Mouse (Mus musculus): ENCODE data around the gene Zcchc17. TPM values are rescaled to one million over a fixed set of nuclear protein-coding genes. Genes with fewer than 3 reads are reported as not detected.

Gene Zcchc17
- polyA plus RNA-seq, 1 experiment from 2014 or later, result 77.0 TPM

- Histone ChIP-seq H3K9me3 (ENCODE audit: control insufficient read depth, low read length) (no peaks in the 10 kb centered on the region), H3K4me1 (replicated peaks; ENCODE audit: control insufficient read depth, insufficient read depth, low read length) (no peaks in the 10 kb centered on the region), H3K27ac (ENCODE audit: low read depth, low read length) (no peak overlapping the region), H3K4me2 (ENCODE audit: low read depth, low read length, severe bottlenecking) (no peak overlapping the region), H3K27me3 (ENCODE audit: control insufficient read depth, insufficient read depth, low read length) (no peaks in the 10 kb centered on the region), H3K4me3 (ENCODE audit: low read depth, low read length) (no peak overlapping the region), H3K9ac (ENCODE audit: low read length) (no peak overlapping the region), H3K36me3 (ENCODE audit: control insufficient read depth, insufficient read depth, low read length) (no peaks in the 10 kb centered on the region)
- WGBS, result 79% methylated on average over 11 of the region's 11 CpGs
- ATAC-seq (replicated peaks; ENCODE audit: low FRiP score), result no peak
- DNase-seq (ENCODE audit: low spot score), result no peak
These were observed 60.7 kb downstream of the Zcchc17 start for GRCm38 (mm10) chr4:130298877-130299628.

GRCm38 (mm10) chr4:130297123-130297529 is 62.6 kb downstream of the Zcchc17 start:
- H3K36me3 ChIP-seq (ENCODE audit: control insufficient read depth, insufficient read depth, low read length), result no peaks in the 10 kb centered on the region
- no peak overlapping the region for H3K4me2 ChIP-seq (ENCODE audit: low read depth, low read length, severe bottlenecking)
- H3K9me3 ChIP-seq (ENCODE audit: control insufficient read depth, low read length), result no peaks in the 10 kb centered on the region
- 22% methylated on average over 13 of the region's 13 CpGs for WGBS
- no peaks in the 10 kb centered on the region for H3K27me3 ChIP-seq (ENCODE audit: control insufficient read depth, insufficient read depth, low read length)
- no peak overlapping the region for H3K27ac ChIP-seq (ENCODE audit: low read depth, low read length)
- no peak overlapping the region for H3K9ac ChIP-seq (ENCODE audit: low read length)
- H3K4me3 ChIP-seq (ENCODE audit: low read depth, low read length), result no peak overlapping the region
- no peak for ATAC-seq (replicated peaks; ENCODE audit: low FRiP score)
- H3K4me1 ChIP-seq (replicated peaks; ENCODE audit: control insufficient read depth, insufficient read depth, low read length), result no peaks in the 10 kb centered on the region
- peak; percentile 70 for DNase-seq (ENCODE audit: low spot score)

GRCm38 (mm10) chr4:130296243-130296965 is 63.3 kb downstream of the Zcchc17 start:
- no peak for ATAC-seq (replicated peaks; ENCODE audit: low FRiP score)
- H3K4me3 ChIP-seq (ENCODE audit: low read depth, low read length), result no peak overlapping the region
- no peaks in the 10 kb centered on the region for H3K4me1 ChIP-seq (replicated peaks; ENCODE audit: control insufficient read depth, insufficient read depth, low read length)
- WGBS, result 91% methylated on average over 13 of the region's 13 CpGs
- H3K27me3 ChIP-seq (ENCODE audit: control insufficient read depth, insufficient read depth, low read length), result no peaks in the 10 kb centered on the region
- no peaks in the 10 kb centered on the region for H3K9me3 ChIP-seq (ENCODE audit: control insufficient read depth, low read length)
- H3K9ac ChIP-seq (ENCODE audit: low read length), result no peak overlapping the region
- DNase-seq (ENCODE audit: low spot score), result no peak
- no peak overlapping the region for H3K4me2 ChIP-seq (ENCODE audit: low read depth, low read length, severe bottlenecking)
- no peak overlapping the region for H3K27ac ChIP-seq (ENCODE audit: low read depth, low read length)
- no peaks in the 10 kb centered on the region for H3K36me3 ChIP-seq (ENCODE audit: control insufficient read depth, insufficient read depth, low read length)

- no peak overlapping the region for H3K27ac ChIP-seq (ENCODE audit: low read depth, low read length)
- 60% methylated on average over 23 of the region's 23 CpGs for WGBS
- H3K36me3 ChIP-seq (ENCODE audit: control insufficient read depth, insufficient read depth, low read length), result no peaks in the 10 kb centered on the region
- no peak overlapping the region for H3K9ac ChIP-seq (ENCODE audit: low read length)
- no peaks in the 10 kb centered on the region for H3K4me1 ChIP-seq (replicated peaks; ENCODE audit: control insufficient read depth, insufficient read depth, low read length)
- H3K9me3 ChIP-seq (ENCODE audit: control insufficient read depth, low read length), result no peaks in the 10 kb centered on the region
- no peak for DNase-seq (ENCODE audit: low spot score)
- H3K27me3 ChIP-seq (ENCODE audit: control insufficient read depth, insufficient read depth, low read length), result no peaks in the 10 kb centered on the region
- H3K4me3 ChIP-seq (ENCODE audit: low read depth, low read length), result no peak overlapping the region
- no peak for ATAC-seq (replicated peaks; ENCODE audit: low FRiP score)
- no peak overlapping the region for H3K4me2 ChIP-seq (ENCODE audit: low read depth, low read length, severe bottlenecking)
These were observed 64.5 kb downstream of the Zcchc17 start for GRCm38 (mm10) chr4:130295047-130295745.

GRCm38 (mm10) chr4:130294513-130294912 is 65.2 kb downstream of the Zcchc17 start:
- no peak overlapping the region for H3K27ac ChIP-seq (ENCODE audit: low read depth, low read length)
- no peaks in the 10 kb centered on the region for H3K4me1 ChIP-seq (replicated peaks; ENCODE audit: control insufficient read depth, insufficient read depth, low read length)
- WGBS, result 84% methylated on average over 8 of the region's 8 CpGs
- no peak overlapping the region for H3K4me2 ChIP-seq (ENCODE audit: low read depth, low read length, severe bottlenecking)
- H3K9ac ChIP-seq (ENCODE audit: low read length), result no peak overlapping the region
- ATAC-seq (replicated peaks; ENCODE audit: low FRiP score), result no peak
- DNase-seq (ENCODE audit: low spot score), result no peak
- H3K36me3 ChIP-seq (ENCODE audit: control insufficient read depth, insufficient read depth, low read length), result no peaks in the 10 kb centered on the region
- H3K4me3 ChIP-seq (ENCODE audit: low read depth, low read length), result no peak overlapping the region
- H3K9me3 ChIP-seq (ENCODE audit: control insufficient read depth, low read length), result no peaks in the 10 kb centered on the region
- no peaks in the 10 kb centered on the region for H3K27me3 ChIP-seq (ENCODE audit: control insufficient read depth, insufficient read depth, low read length)

- no peak for ATAC-seq (replicated peaks; ENCODE audit: low FRiP score)
- H3K36me3 ChIP-seq (ENCODE audit: control insufficient read depth, insufficient read depth, low read length), result no peaks in the 10 kb centered on the region
These were observed 67.5 kb downstream of the Zcchc17 start for GRCm38 (mm10) chr4:130292271-130292670.

GRCm38 (mm10) chr4:130289824-130290223 is 69.9 kb downstream of the Zcchc17 start:
- Histone ChIP-seq H3K36me3 (ENCODE audit: control insufficient read depth, insufficient read depth, low read length) (no peaks in the 10 kb centered on the region), H3K4me3 (ENCODE audit: low read depth, low read length) (no peak overlapping the region), H3K4me1 (replicated peaks; ENCODE audit: control insufficient read depth, insufficient read depth, low read length) (no peaks in the 10 kb centered on the region), H3K4me2 (ENCODE audit: low read depth, low read length, severe bottlenecking) (no peak overlapping the region), H3K9ac (ENCODE audit: low read length) (no peak overlapping the region), H3K27me3 (ENCODE audit: control insufficient read depth, insufficient read depth, low read length) (no peaks in the 10 kb centered on the region), H3K27ac (ENCODE audit: low read depth, low read length) (no peak overlapping the region), H3K9me3 (ENCODE audit: control insufficient read depth, low read length) (no peaks in the 10 kb centered on the region)
- ATAC-seq (replicated peaks; ENCODE audit: low FRiP score) (no peak), DNase-seq (ENCODE audit: low spot score) (no peak)
- 70% methylated on average over 3 of the region's 3 CpGs for WGBS

More at GRCm38 (mm10) chr4:130292271-130292670, 67.5 kb downstream of the Zcchc17 start:
- Histone ChIP-seq H3K9ac (ENCODE audit: low read length) (no peak overlapping the region), H3K4me2 (ENCODE audit: low read depth, low read length, severe bottlenecking) (no peak overlapping the region), H3K27ac (ENCODE audit: low read depth, low read length) (no peak overlapping the region), H3K9me3 (ENCODE audit: control insufficient read depth, low read length) (no peaks in the 10 kb centered on the region), H3K4me3 (ENCODE audit: low read depth, low read length) (no peak overlapping the region), H3K27me3 (ENCODE audit: control insufficient read depth, insufficient read depth, low read length) (no peaks in the 10 kb centered on the region), H3K4me1 (replicated peaks; ENCODE audit: control insufficient read depth, insufficient read depth, low read length) (no peaks in the 10 kb centered on the region)
- 6% methylated on average over 4 of the region's 4 CpGs for WGBS
- peak; percentile 90 for DNase-seq (ENCODE audit: low spot score)

- Histone ChIP-seq H3K4me3 (ENCODE audit: low read depth, low read length) (no peak overlapping the region), H3K9me3 (ENCODE audit: control insufficient read depth, low read length) (no peaks in the 10 kb centered on the region), H3K4me1 (replicated peaks; ENCODE audit: control insufficient read depth, insufficient read depth, low read length) (no peaks in the 10 kb centered on the region), H3K36me3 (ENCODE audit: control insufficient read depth, insufficient read depth, low read length) (no peaks in the 10 kb centered on the region), H3K4me2 (ENCODE audit: low read depth, low read length, severe bottlenecking) (no peak overlapping the region), H3K27ac (ENCODE audit: low read depth, low read length) (no peak overlapping the region), H3K27me3 (ENCODE audit: control insufficient read depth, insufficient read depth, low read length) (no peaks in the 10 kb centered on the region), H3K9ac (ENCODE audit: low read length) (no peak overlapping the region)
- ATAC-seq (replicated peaks; ENCODE audit: low FRiP score) (no peak), DNase-seq (ENCODE audit: low spot score) (no peak)
- WGBS, result 69% methylated on average over 3 of the region's 3 CpGs
These were observed 73.2 kb downstream of the Zcchc17 start for GRCm38 (mm10) chr4:130286531-130286930.
